In genomic region chr2:84743561-84743960, GRCm38 (mm10) we compare ENCODE assay signal across 8 mouse cellular contexts. TPM values are rescaled to one million over a fixed set of nuclear protein-coding genes. Genes with fewer than 3 reads are reported as not detected.
DNase-seq lines count a peak whose midpoint lies in the region; ATAC-seq lines count a peak whose summit lies in the region.

Gene Gm19426, minus strand, starts transcription at chr2:84743655.

- peaks cover 14% of the 10 kb centered on the region for H3K36me3 ChIP-seq in intestine, embryonic 14.5 days (ENCODE audit: control insufficient read depth, insufficient read depth, low read length)
- H3K36me3 ChIP-seq in stomach, embryonic 14.5 days (ENCODE audit: control insufficient read depth, insufficient read depth, low read length) = peaks cover 10% of the 10 kb centered on the region; the same call in 1 of the 2 replicates

- intact Hi-C loops in left cerebral cortex, postnatal 4 days (cut with DNase I) = loop anchor here (5.0 kb wide), 1 partner anchor 54 kb away; the partner anchor contains the start of gene Ube2l6

- H3K4me1 ChIP-seq in intestine, embryonic 14.5 days (replicated peaks; ENCODE audit: control insufficient read depth, insufficient read depth, low read length) = peaks cover 28% of the 10 kb centered on the region
- H3K4me1 ChIP-seq in stomach, embryonic 14.5 days (ENCODE audit: control insufficient read depth, insufficient read depth, low read length) = peaks cover 33% of the 10 kb centered on the region; the same call in 1 of the 2 replicates

- peak within 1 kb of the TSS; percentile 97 for H3K4me3 ChIP-seq in intestine, embryonic 14.5 days (ENCODE audit: low read depth, low read length)
- H3K4me3 ChIP-seq in stomach, embryonic 14.5 days (ENCODE audit: low read depth, low read length) = peak within 1 kb of the TSS; percentile 92

- under 1% methylated on average over 25 of the region's 25 CpGs for WGBS in intestine, embryonic 14.5 days
- 1% methylated on average over 25 of the region's 25 CpGs for WGBS in stomach, embryonic 14.5 days

- H3K27ac ChIP-seq in intestine, embryonic 14.5 days (ENCODE audit: low read depth) = peak within 1 kb of the TSS; percentile 100
- H3K27ac ChIP-seq in stomach, embryonic 14.5 days (ENCODE audit: low read length) = peak within 1 kb of the TSS; percentile 100

- DNase-seq in 3134 (ENCODE audit: extremely low read depth, insufficient read length, low spot score) = peak; percentile 85
- DNase-seq in adrenal gland, adult 2 months = peak; percentile 81
- DNase-seq in embryo, embryonic 11 days = peak; percentile 96
- peak; percentile 89 for DNase-seq in intestine, embryonic 14.5 days (ENCODE audit: low spot score)
- DNase-seq in left cerebral cortex, postnatal 4 days = peak; percentile 95

- peak within 1 kb of the TSS; percentile 100 for H3K9ac ChIP-seq in intestine, embryonic 14.5 days (ENCODE audit: low read length)
- H3K9ac ChIP-seq in stomach, embryonic 14.5 days (replicated peaks; ENCODE audit: low read depth, low read length) = peak within 1 kb of the TSS; percentile 98

- no peaks in the 10 kb centered on the region for H3K27me3 ChIP-seq in intestine, embryonic 14.5 days (replicated peaks; ENCODE audit: control insufficient read depth, insufficient read depth, low read length)
- no peaks in the 10 kb centered on the region for H3K27me3 ChIP-seq in stomach, embryonic 14.5 days (ENCODE audit: control insufficient read depth, insufficient read depth, low read length)

- no peaks in the 10 kb centered on the region for H3K9me3 ChIP-seq in intestine, embryonic 14.5 days (ENCODE audit: control insufficient read depth, low read length)
- no peaks in the 10 kb centered on the region for H3K9me3 ChIP-seq in stomach, embryonic 14.5 days (ENCODE audit: control insufficient read depth, low read depth, low read length)

- H3K4me2 ChIP-seq in intestine, embryonic 14.5 days (ENCODE audit: low read length) = peak within 1 kb of the TSS; percentile 93
- H3K4me2 ChIP-seq in stomach, embryonic 14.5 days (replicated peaks; ENCODE audit: low read depth, low read length) = peak within 1 kb of the TSS; percentile 77

- peak; percentile 48 for ATAC-seq in granulocyte monocyte progenitor cell, adult 5-6 weeks (replicated peaks; ENCODE audit: poor library complexity, severe bottlenecking)
- ATAC-seq in intestine, embryonic 14.5 days (replicated peaks; ENCODE audit: low FRiP score, low TSS enrichment, low read depth) = peak; percentile 89
- peak; percentile 33; the same call in 1 of the 2 replicates for ATAC-seq in megakaryocyte-erythroid progenitor cell, adult 5-6 weeks (replicated peaks; ENCODE audit: low FRiP score, low TSS enrichment, poor library complexity, severe bottlenecking)
- peak; percentile 93 for ATAC-seq in stomach, embryonic 14.5 days (ENCODE audit: insufficient number of reproducible peaks, insufficient read depth, low FRiP score, low read depth)

RNA-seq across cellular contexts. Expression of gene Gm19426, which starts in this region (rescaled TPM):
- total RNA-seq in adrenal gland, adult 2 months (2021) = 1 to 10 TPM in 1 of 2 experiments, under 1 TPM in 1; 0.98 to 2.6 TPM
- polyA plus RNA-seq in adrenal gland, adult 2 months (2012; rRNA removed) = 0.65 and 1.0 TPM in 2 replicates
- not detected in 2 replicates for total RNA-seq in granulocyte monocyte progenitor cell, adult 5-6 weeks (2014; fragmentation: Nextera tagmentation)
- not detected in 2 replicates for total RNA-seq in granulocyte monocyte progenitor cell, adult 5-6 weeks (2017)
- polyA plus RNA-seq in intestine, embryonic 14.5 days (2014; fragmentation: Nextera tagmentation; extraction: Ambion mirVana) = 4.6 and 5.3 TPM in 2 replicates
- 1 to 10 TPM; 5.8 to 6.9 TPM for total RNA-seq in left cerebral cortex, postnatal 4 days (2021)
- total RNA-seq in megakaryocyte-erythroid progenitor cell, adult 5-6 weeks (2014; fragmentation: Nextera tagmentation) = 0.98 TPM in 1 of 2 replicates, not detected in the other
- total RNA-seq in megakaryocyte-erythroid progenitor cell, adult 5-6 weeks (2017) = not detected in 2 replicates
- polyA plus RNA-seq in stomach, embryonic 14.5 days (2014; fragmentation: Nextera tagmentation; extraction: Ambion mirVana) = 5.1 and 5.9 TPM in 2 replicates

Comparison
In these comparisons a context has a peak if more than half of its experiments do, and no peak if none do; other contexts are left out.
1. Peak in every context shown above with its lines: DNase-seq, ATAC-seq, H3K4me3 ChIP-seq and H3K27ac ChIP-seq.
2. Peak in ATAC-seq in granulocyte monocyte progenitor cell, adult 5-6 weeks; RNA of the gene not detected or under 1 TPM.
3. Peak in ATAC-seq in megakaryocyte-erythroid progenitor cell, adult 5-6 weeks; RNA of the gene not detected or under 1 TPM.
4. ATAC-seq: peak in every context shown above with its lines; median percentile 93 in stomach, embryonic 14.5 days; 89 in intestine, embryonic 14.5 days; 48 in granulocyte monocyte progenitor cell, adult 5-6 weeks; 33 in megakaryocyte-erythroid progenitor cell, adult 5-6 weeks.